Mouse (Mus musculus) neutrophil, adult 65 days (primary cell): ENCODE results near the gene Plch2. TPM values are rescaled to one million over a fixed set of nuclear protein-coding genes. Genes with fewer than 3 reads are reported as not detected.

Source experiments
- total RNA-seq: library from RNA; stranded (reverse); gene quantifications from 2 replicates; pipeline ENCODE4 v1.2.4, GENCODE M21; 2023

Plch2 gene
- total RNA-seq: not detected in 2 replicates

DNA sequence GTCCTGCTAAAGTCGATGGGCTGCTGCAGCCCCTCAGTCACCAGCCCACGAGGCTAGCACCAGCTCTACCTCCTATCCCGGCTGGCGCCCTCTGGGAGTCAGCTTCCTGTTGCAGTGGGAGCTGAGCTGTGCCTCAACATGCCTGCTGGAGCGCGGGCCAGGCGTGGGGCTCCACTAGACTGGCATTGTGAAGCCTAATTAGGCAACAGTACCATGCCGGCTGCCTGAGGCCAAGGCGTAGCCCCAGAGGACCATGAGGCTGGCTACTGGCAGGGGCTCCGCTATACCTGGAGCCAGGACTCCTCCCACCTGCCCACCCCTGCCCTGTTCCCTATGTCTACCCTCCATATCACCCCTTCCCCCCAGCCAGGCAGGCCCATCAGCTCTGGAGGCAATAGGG is at the start of gene Plch2:
Gene Plch2 (minus strand): TSS at position 61 of the 400 bp plus-strand sequence.

DNA sequence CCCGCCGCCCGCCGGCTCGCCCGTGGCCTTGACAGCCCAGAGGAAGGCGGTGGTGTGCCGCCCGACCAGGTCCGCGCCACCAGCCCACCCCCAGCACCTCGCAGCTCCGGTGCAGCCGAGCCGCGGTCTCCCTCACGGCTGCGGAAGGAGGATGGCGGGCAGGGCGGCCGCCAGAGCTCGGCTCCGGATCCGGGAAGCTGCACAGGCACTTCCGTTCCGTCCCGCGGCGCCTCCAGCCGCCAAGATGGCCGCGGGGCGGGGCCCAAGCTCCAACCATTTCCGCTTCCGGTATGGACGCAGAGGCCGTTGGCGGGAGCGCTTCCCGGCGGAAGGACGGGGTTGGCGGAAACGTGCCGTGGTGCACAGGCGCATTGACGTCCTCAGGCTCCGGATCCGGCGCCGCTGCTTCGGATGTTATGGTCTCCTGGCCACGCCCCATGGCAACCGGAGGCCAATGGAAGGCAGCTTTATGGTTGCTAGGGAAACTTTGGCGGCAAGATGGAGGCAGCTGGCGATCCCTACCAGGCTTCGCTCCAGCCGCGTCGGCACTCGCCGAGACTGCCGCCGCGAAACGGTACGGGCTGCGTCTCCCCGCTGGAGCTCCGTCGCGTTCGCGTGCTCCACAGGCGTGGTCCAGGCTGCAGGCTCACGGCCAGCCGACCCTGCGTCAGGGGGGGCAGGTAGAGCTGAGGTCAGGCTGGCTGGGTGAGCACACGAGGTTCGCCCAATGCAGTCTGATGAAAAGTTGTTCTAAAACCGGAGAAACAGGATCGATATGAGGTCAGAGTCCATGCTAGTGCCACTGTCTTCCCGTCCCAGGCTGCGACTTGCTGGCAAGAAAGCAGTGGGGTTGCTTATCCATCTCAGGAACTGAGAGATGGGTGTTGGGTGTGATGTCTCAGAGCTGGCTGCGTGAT is 29.8 kb upstream of the Plch2 start, which contains the start of the genes Rer1 and Morn1:
Gene Rer1 (minus strand): TSS at position 275 of the 917 bp plus-strand sequence.
Gene Morn1 (plus strand): TSS at position 470 of the 917 bp plus-strand sequence.

DNA sequence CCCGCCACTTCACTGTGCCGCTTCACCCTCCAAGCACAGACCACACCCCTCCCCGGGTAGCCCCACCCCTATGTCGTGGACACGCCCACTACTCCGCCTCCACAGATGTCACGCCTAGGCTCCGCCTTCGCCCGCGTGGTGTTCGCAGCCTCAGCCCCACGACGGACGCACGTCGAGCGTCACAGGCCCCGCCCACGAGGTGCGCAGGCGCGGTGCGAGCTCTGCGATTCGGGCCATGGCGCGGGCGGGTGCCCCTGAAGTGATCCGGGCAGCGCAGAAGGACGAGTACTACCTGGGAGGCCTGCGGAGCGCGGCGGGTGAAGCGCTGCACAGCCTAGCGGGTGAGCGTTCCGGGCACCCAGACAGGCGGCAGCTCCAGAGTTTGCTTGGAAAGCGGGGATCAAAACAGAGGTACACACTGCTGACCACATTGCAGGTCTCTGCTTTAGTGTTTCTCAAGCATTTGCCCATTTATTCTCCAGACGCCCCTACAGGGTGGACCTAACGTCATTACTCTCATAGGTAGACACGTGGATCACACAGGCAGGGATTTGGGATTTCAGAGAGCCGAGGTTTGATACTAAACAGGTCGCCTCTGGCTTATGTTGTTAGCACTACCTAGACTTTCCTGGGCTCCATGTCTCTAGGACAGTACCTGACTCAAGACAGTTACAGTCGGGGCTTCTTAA is 10.4 kb upstream of the Plch2 start, which contains the start of gene Pex10:
Gene Pex10 (plus strand): TSS at position 183 of the 689 bp plus-strand sequence.

DNA sequence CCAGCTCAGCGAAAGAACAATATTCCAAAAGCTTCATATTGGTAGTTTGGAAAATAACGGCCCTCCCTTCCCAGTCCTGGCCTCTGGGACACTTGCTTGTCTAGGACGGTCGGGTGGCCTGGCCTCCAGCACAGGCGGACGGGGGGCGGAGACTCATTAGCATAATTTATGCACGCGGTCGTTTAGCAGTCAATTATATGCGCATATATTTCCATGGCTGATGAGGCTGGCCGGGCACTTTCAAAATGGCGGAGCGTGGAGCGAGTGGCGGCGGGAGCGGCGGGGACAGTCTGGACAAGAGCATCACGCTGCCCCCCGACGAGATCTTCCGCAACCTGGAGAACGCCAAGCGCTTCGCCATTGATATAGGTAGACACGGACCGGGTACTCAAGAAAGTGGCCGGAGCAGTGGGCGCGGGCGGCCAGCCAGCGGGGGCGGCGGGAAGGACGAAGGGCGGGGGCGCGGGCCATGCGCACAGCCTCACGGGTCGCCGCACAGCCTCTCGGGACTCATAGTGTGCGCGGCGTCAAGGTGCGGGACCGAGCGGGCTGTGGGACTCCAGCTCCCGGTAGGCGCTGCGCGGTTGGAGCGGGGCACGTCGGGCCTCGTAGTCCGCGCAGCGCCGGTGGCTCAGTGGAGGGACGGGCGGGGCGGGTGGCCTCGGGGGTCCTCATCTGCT is 92.5 kb downstream of the Plch2 start, which contains the start of gene Pank4:
Gene Pank4 (plus strand): TSS at position 223 of the 680 bp plus-strand sequence.

DNA sequence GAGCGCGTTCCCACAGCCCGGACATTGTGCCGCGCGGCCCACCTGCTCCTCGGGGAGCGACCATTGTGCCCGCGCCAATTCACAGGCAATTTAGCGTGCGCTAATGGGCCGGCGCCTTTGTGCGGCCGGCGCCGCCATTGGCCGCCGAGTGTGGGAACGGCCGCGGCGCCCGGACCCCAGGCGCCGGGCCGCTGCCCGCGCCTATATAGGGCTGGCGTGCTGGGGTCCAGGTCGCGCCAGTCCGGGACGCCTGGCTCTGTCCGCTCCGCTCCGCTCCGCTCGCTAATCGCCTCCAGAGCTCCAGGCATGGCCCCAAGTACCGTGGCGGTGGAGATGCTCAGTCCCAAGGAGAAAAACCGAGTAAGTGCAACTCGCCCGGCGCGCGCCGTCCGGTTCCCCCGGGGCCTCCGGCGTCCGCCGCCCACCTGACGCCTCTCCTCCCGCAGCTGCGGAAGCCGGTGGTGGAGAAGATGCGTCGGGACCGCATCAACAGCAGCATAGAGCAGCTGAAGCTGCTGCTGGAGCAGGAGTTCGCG is 95.8 kb downstream of the Plch2 start, which contains the start of gene Hes5:
Gene Hes5 (plus strand): TSS at position 234 of the 536 bp plus-strand sequence.

Other genes starting within 250 kb of the Plch2 start
- gene Ttc34, start 219.3 kb downstream of the Plch2 start, total RNA-seq: not detected in 2 replicates
- gene Mmel1, start 187.2 kb downstream of the Plch2 start, total RNA-seq: not detected in 2 replicates
- 1.4 and 2.2 TPM in 2 replicates for gene Fam213b, start 157.6 kb downstream of the Plch2 start, total RNA-seq
- 72.1 and 75.3 TPM in 2 replicates for gene Tnfrsf14, start 128.2 kb downstream of the Plch2 start, total RNA-seq
- 0.95 and 0.98 TPM in 2 replicates for gene Hes5, start 95.9 kb downstream of the Plch2 start, total RNA-seq
- 21.5 and 30.9 TPM in 2 replicates for gene Pank4, start 92.7 kb downstream of the Plch2 start, total RNA-seq
- gene Pex10, start 10.2 kb upstream of the Plch2 start, total RNA-seq: 5.5 and 7.3 TPM in 2 replicates
- 53.8 and 58.8 TPM in 2 replicates for gene Rer1, start 29.6 kb upstream of the Plch2 start, total RNA-seq
- gene Morn1, start 29.8 kb upstream of the Plch2 start, total RNA-seq: 0.44 and 1.1 TPM in 2 replicates
- gene Ski, start 165.8 kb upstream of the Plch2 start, total RNA-seq: 31.3 and 42.2 TPM in 2 replicates
- gene Faap20, start 193.0 kb upstream of the Plch2 start, total RNA-seq: 25.1 and 39.4 TPM in 2 replicates